Mouse (Mus musculus) lung, postnatal 0 days (tissue): Measurements from ENCODE around the gene Gdf11. TPM values are rescaled to one million over a fixed set of nuclear protein-coding genes. Genes with fewer than 3 reads are reported as not detected.

Experiments
- ATAC-seq: fragments of 200-750 bp; cut with Nextera tagmentation; 2 replicates; pipeline ENCODE4 v1.8.0; 2017; ENCODE audit warnings: moderate library complexity
- DNase-seq: peaks from one replicate; pipeline ENCODE4 v3.0.0-alpha.2; 2016; ENCODE audit warnings: low spot score
- H3K27ac ChIP-seq: fragments of 300-500 bp; sonication (generic); 2 replicates; pipeline ENCODE4 v1.5.1; 2014; ENCODE audit warnings: antibody characterized with exemption, mild to moderate bottlenecking, low read length, mixed read lengths
- H3K27me3 ChIP-seq: fragments of 300-500 bp; sonication (generic); replicated peaks from 2 replicates; pipeline ENCODE4 v1.6.1; 2014; ENCODE audit warnings: low read length, mixed read lengths; ENCODE audit not compliant: insufficient read depth
- H3K36me3 ChIP-seq: fragments of 300-500 bp; sonication (generic); 2 replicates; pipeline ENCODE4 v1.6.1; 2014; ENCODE audit warnings: low read length, mixed read lengths; ENCODE audit not compliant: insufficient read depth
- H3K4me1 ChIP-seq: fragments of 300-500 bp; sonication (generic); 2 replicates; pipeline ENCODE4 v1.6.1; 2014; ENCODE audit warnings: antibody characterized with exemption, low read depth, low read length, mixed read lengths; ENCODE audit not compliant: insufficient read depth
- H3K4me2 ChIP-seq: fragments of 300-500 bp; sonication (generic); replicated peaks from 2 replicates; pipeline ENCODE4 v1.6.1; 2014; ENCODE audit warnings: low read depth, mild to moderate bottlenecking, low read length, moderate library complexity, mixed read lengths
- H3K4me3 ChIP-seq: fragments of 300-500 bp; sonication (generic); 2 replicates; pipeline ENCODE4 v1.5.1; 2014; ENCODE audit warnings: low read depth, low read length
- H3K9ac ChIP-seq: fragments of 300-500 bp; sonication (generic); replicated peaks from 2 replicates; pipeline ENCODE4 v1.6.1; 2014; ENCODE audit warnings: low read depth, mild to moderate bottlenecking
- H3K9me3 ChIP-seq: fragments of 300-500 bp; sonication (generic); 2 replicates; pipeline ENCODE4 v1.6.1; 2016; ENCODE audit warnings: low read length, mixed read lengths
- CTCF ChIP-seq: IDR thresholded peaks from 2 replicates; pipeline ENCODE4 v1.5.1; 2016; ENCODE audit warnings: antibody characterized with exemption, mild to moderate bottlenecking
- EP300 ChIP-seq: IDR thresholded peaks from 2 replicates; pipeline ENCODE4 v1.6.1; 2016; ENCODE audit warnings: antibody characterized with exemption, mild to moderate bottlenecking, control low read depth
- WGBS: fragments of 180-500 bp; shearing (Covaris S2); extraction: QIAGEN DNeasy Blood & Tissue Kit; methylation state at CpG from one replicate; pipeline ENCODE4 v1.1.7; 2014; 5-methylcytosine and 5-hydroxymethylcytosine counted together
- polyA plus RNA-seq: library from polyadenylated mRNA; unstranded; fragments of >200 nt; fragmentation: Nextera tagmentation; extraction: Ambion mirVana; gene quantifications from 2 replicates; pipeline ENCODE4 v1.2.1, GENCODE M21; 2015

Gene Gdf11
- polyA plus RNA-seq, 1 experiment from 2014 or later: 1.6 TPM

DNA sequence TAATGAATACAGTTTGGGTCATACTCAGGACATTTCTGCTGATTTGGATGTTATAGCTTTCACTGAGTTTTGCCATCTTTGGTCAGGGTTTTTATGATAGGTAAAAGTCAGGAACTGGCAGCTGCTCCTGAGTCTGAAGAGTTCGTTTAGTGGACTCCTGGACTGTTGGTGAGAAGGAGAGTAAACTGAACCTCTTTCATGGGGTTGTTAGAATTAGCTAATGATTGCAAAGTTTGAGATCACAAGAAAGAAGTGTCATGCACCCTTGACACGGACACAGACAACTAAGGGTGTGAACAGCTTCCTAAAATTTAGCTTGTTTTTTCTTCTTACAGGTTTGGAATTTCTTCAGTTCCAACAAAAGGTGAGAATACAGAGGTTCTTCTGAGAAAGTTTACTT is 43.1 kb downstream of the Gdf11 start:
- 69% methylated on average over 2 of the region's 2 CpGs for WGBS
- no peak overlapping the region for H3K4me3 ChIP-seq
- H3K36me3 ChIP-seq: peaks cover 15% of the 10 kb centered on the region; the same call in 1 of the 2 replicates

DNA sequence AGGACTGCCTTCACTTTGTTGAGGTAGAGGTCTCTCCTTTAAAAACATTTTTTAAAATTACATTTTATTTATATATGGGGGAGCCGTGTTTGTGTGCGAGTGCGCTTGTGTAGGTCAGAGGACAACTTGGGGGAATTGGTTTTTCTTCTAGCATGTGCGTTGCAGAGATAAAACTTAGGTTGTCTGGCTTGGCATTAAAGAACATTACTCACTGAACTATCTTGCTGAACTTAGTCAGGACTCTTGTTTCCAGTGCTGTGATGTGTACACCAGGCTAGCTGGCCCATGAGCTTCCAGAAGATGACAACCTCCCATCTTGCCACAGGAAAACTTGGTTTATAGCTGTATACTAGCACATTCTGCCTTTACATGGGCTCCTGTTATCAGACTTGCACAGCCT is 44.9 kb downstream of the Gdf11 start:
- DNase-seq (no peak), ATAC-seq (no peak)
- TF ChIP-seq CTCF (no peak), EP300 (no peak)
- peaks cover 23% of the 10 kb centered on the region; the same call in 1 of the 2 replicates for H3K36me3 ChIP-seq
- no peak overlapping the region for H3K4me2 ChIP-seq
- no peaks in the 10 kb centered on the region for H3K9me3 ChIP-seq
- no peaks in the 10 kb centered on the region for H3K27me3 ChIP-seq
- 91% methylated on average over 4 of the region's 4 CpGs for WGBS
- H3K9ac ChIP-seq: no peak overlapping the region
- H3K4me1 ChIP-seq: no peaks in the 10 kb centered on the region
- no peak overlapping the region for H3K27ac ChIP-seq
- no peak overlapping the region for H3K4me3 ChIP-seq

More for the DNA sequence above, 43.1 kb downstream of the Gdf11 start:
- Histone ChIP-seq H3K27ac (no peak overlapping the region), H3K4me2 (no peak overlapping the region), H3K27me3 (no peaks in the 10 kb centered on the region), H3K9me3 (no peaks in the 10 kb centered on the region), H3K9ac (no peak overlapping the region), H3K4me1 (no peaks in the 10 kb centered on the region)
- DNase-seq (no peak), ATAC-seq (no peak)
- no peak for TF ChIP-seq CTCF
- no peak for TF ChIP-seq EP300

DNA sequence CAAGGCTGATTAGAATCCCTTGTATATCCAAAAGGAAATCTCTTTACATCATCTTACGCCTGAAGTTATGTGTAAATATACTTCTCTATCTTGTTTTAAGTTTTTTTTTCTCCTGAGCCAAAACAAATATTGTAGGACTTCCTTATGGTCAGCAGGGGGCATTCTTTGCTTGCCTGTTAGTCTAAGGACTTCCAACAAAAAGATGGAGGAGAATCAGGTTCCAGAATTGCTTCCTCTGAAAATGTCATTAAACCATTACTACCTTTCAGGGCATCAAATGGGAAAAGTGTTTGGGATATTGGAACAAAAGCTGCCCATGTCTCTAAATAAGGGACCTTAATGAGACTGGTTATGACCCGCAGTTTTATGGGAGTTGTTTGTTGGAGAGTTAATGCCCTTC is 46.0 kb downstream of the Gdf11 start:
- Histone ChIP-seq H3K4me3 (no peak overlapping the region), H3K4me1 (no peaks in the 10 kb centered on the region), H3K27ac (no peak overlapping the region), H3K9me3 (no peaks in the 10 kb centered on the region), H3K4me2 (no peak overlapping the region), H3K27me3 (no peaks in the 10 kb centered on the region), H3K36me3 (peaks cover 21% of the 10 kb centered on the region; the same call in 1 of the 2 replicates), H3K9ac (no peak overlapping the region)
- TF ChIP-seq EP300 (no peak), CTCF (peak; percentile 76)
- ATAC-seq (no peak), DNase-seq (peak; percentile 80)
- 60% methylated on average over 2 of the region's 2 CpGs for WGBS

DNA sequence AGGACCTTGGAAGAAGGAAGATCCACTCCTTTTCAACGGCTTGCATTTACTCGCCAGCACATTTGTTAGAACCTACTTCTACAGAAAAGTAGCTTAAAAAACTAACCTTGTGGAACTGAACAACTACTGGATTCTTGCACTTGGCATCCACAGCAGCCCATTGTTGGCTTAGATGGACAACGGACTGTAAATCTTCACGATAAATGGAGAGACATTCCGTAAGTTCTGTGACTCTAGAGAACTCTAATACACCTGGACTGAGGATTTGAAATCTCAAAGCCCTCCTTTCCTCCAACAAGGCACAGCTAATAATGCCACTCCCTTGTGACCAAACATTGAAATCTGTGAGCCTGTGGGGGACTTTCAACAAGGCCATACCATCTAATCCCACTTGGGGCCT is 48.3 kb downstream of the Gdf11 start:
- Histone ChIP-seq H3K9ac (no peak overlapping the region), H3K27me3 (no peaks in the 10 kb centered on the region), H3K4me2 (no peak overlapping the region), H3K4me3 (no peak overlapping the region), H3K9me3 (no peaks in the 10 kb centered on the region), H3K36me3 (peaks cover 24% of the 10 kb centered on the region; the same call in 1 of the 2 replicates), H3K4me1 (no peaks in the 10 kb centered on the region), H3K27ac (no peak overlapping the region)
- no peak for DNase-seq
- no peak for TF ChIP-seq CTCF
- TF ChIP-seq EP300: no peak
- no peak for ATAC-seq
- WGBS: 90% methylated on average over 5 of the region's 5 CpGs

DNA sequence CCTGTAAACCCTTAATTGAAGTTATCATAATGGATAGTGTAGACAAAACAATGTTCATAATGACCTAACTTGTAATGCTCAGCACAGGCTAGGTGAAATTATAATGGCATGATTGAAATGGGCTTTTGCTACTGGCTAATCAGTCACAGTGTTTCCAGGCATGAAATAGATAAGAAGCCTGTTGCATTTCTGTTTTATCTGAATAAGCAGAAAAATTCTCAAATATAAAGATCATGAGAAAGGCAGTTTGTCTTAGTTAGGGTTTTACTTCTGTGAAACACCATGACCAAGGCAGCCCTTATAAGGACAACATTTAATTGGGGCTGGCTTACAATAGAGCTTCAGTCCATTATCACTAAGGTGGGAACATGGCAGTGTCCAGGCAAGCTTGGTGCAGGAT is 50.9 kb downstream of the Gdf11 start:
- H3K27me3 ChIP-seq: no peaks in the 10 kb centered on the region
- no peak overlapping the region for H3K4me2 ChIP-seq
- ATAC-seq (no peak), DNase-seq (no peak)
- H3K9ac ChIP-seq: no peak overlapping the region
- TF ChIP-seq EP300 (no peak), CTCF (no peak)
- H3K4me1 ChIP-seq: no peaks in the 10 kb centered on the region
- H3K9me3 ChIP-seq: no peaks in the 10 kb centered on the region
- H3K27ac ChIP-seq: no peak overlapping the region
- peaks cover 28% of the 10 kb centered on the region; the same call in 1 of the 2 replicates for H3K36me3 ChIP-seq
- H3K4me3 ChIP-seq: no peak overlapping the region

DNA sequence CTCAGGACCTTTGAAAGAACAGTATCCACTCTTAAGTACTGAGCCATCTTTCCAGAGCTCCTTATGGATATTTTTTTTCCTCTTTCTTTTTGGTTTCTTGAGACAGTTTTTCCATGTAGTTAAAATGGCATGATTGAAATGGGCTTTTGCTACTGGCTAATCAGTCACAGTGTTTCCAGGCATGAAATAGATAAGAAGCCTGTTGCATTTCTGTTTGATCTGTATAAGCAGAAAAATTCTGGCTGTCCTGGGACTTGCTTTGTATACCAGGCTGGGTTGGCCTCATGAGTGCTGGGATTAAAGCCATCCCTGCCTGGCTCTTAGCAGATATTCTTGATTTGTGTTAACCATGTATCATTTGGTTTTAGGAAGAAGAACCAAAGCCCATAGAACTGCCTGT is 52.1 kb downstream of the Gdf11 start:
- no peak overlapping the region for H3K9ac ChIP-seq
- DNase-seq: no peak
- H3K36me3 ChIP-seq: peaks cover 21% of the 10 kb centered on the region; the same call in 1 of the 2 replicates

DNA sequence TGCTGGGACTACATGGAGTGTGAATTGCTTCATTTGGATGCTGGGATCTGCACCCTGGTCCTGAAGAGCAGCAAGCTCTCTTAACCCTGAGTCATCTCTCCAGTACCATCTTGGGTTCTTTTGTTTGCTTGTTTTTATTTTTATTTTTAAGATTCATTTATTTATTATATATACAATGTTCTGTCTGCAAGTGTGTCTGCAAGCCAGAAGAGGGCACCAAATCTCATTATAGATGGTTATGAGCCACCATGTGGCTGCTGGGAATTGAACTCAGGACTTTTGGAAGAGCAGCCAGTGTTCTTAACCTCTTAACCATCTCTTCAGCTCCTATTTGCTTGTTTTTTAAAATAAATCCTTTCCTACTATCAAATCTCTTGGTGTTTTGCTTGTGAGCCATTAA is 54.1 kb downstream of the Gdf11 start:
- DNase-seq (no peak), ATAC-seq (no peak)
- no peaks in the 10 kb centered on the region for H3K27me3 ChIP-seq
- no peaks in the 10 kb centered on the region for H3K4me1 ChIP-seq
- H3K9ac ChIP-seq: no peak overlapping the region
- H3K4me2 ChIP-seq: no peak overlapping the region
- no peak overlapping the region for H3K27ac ChIP-seq
- H3K4me3 ChIP-seq: no peak overlapping the region
- TF ChIP-seq CTCF (peak; percentile 26; the same call in 1 of the 2 replicates), EP300 (no peak)
- peaks cover 13% of the 10 kb centered on the region; the same call in 1 of the 2 replicates for H3K36me3 ChIP-seq
- H3K9me3 ChIP-seq: no peaks in the 10 kb centered on the region

More for the DNA sequence above, 52.1 kb downstream of the Gdf11 start:
- H3K4me3 ChIP-seq: no peak overlapping the region
- no peak overlapping the region for H3K27ac ChIP-seq
- H3K4me1 ChIP-seq: no peaks in the 10 kb centered on the region
- ATAC-seq: no peak
- TF ChIP-seq CTCF (no peak), EP300 (no peak)
- no peaks in the 10 kb centered on the region for H3K9me3 ChIP-seq
- H3K27me3 ChIP-seq: no peaks in the 10 kb centered on the region
- H3K4me2 ChIP-seq: no peak overlapping the region

Other genes starting within 250 kb of the Gdf11 start
- 1.3 and 1.5 TPM in 2 replicates for gene Ikzf4, start 245.7 kb downstream of the Gdf11 start, polyA plus RNA-seq
- 12.3 and 12.6 TPM in 2 replicates for gene Suox, start 217.6 kb downstream of the Gdf11 start, polyA plus RNA-seq
- gene Rab5b, start 195.5 kb downstream of the Gdf11 start, polyA plus RNA-seq: 69.1 and 71.8 TPM in 2 replicates
- 1.0 and 1.4 TPM in 2 replicates for gene Pmel, start 187.5 kb downstream of the Gdf11 start, polyA plus RNA-seq
- gene Cdk2, start 186.7 kb downstream of the Gdf11 start, polyA plus RNA-seq: 33.9 and 34.7 TPM in 2 replicates
- 16.8 and 17.9 TPM in 2 replicates for gene Dgka, start 146.9 kb downstream of the Gdf11 start, polyA plus RNA-seq
- 23.4 and 24.9 TPM in 2 replicates for gene Pym1, start 143.8 kb downstream of the Gdf11 start, polyA plus RNA-seq
- 8.2 and 9.8 TPM in 2 replicates for gene Mmp19, start 100.8 kb downstream of the Gdf11 start, polyA plus RNA-seq
- 44.0 and 51.9 TPM in 2 replicates for gene Dnajc14, start 87.7 kb downstream of the Gdf11 start, polyA plus RNA-seq
- gene Tmem198b, start 87.3 kb downstream of the Gdf11 start, polyA plus RNA-seq: 13.6 and 13.8 TPM in 2 replicates
- gene Sarnp, start 74.4 kb downstream of the Gdf11 start, polyA plus RNA-seq: 113 and 119 TPM in 2 replicates
- 59.8 and 62.1 TPM in 2 replicates for gene Ormdl2, start 70.1 kb downstream of the Gdf11 start, polyA plus RNA-seq
- gene Cd63, start 9.3 kb upstream of the Gdf11 start, polyA plus RNA-seq: 761 and 764 TPM in 2 replicates
- 13.2 and 16.7 TPM in 2 replicates for gene Rdh5, start 31.2 kb upstream of the Gdf11 start, polyA plus RNA-seq
- gene Bloc1s1, start 32.3 kb upstream of the Gdf11 start, polyA plus RNA-seq: 228 and 243 TPM in 2 replicates
- gene Itga7, start 42.1 kb upstream of the Gdf11 start, polyA plus RNA-seq: 14.6 and 20.7 TPM in 2 replicates
- gene Mettl7b, start 69.3 kb upstream of the Gdf11 start, polyA plus RNA-seq: 0.10 and 0.33 TPM in 2 replicates
- not detected in 2 replicates for gene Olfr9, start 97.7 kb upstream of the Gdf11 start, polyA plus RNA-seq
- gene Olfr763, start 119.1 kb upstream of the Gdf11 start, polyA plus RNA-seq: not detected in 2 replicates
- gene Olfr764-ps1, start 148.2 kb upstream of the Gdf11 start, polyA plus RNA-seq: not detected in 2 replicates
- gene Olfr765, start 158.3 kb upstream of the Gdf11 start, polyA plus RNA-seq: not detected in 2 replicates
- gene Olfr766-ps1, start 177.3 kb upstream of the Gdf11 start, polyA plus RNA-seq: not detected in 2 replicates
- not detected in 2 replicates for gene Olfr767, start 191.2 kb upstream of the Gdf11 start, polyA plus RNA-seq
- gene Olfr768, start 207.7 kb upstream of the Gdf11 start, polyA plus RNA-seq: not detected in 2 replicates
- gene Olfr769, start 226.1 kb upstream of the Gdf11 start, polyA plus RNA-seq: not detected in 2 replicates
- not detected in 2 replicates for gene Olfr770, start 247.3 kb upstream of the Gdf11 start, polyA plus RNA-seq